Mouse (Mus musculus) G1E (cell line): ENCODE measurements around the gene Rabif.
"Not testable (repeated sequence)": the region's sequence is repeated elsewhere in the genome, so short reads cannot be mapped to it uniquely, and the experiment has no call there.

ENCODE experiments used
- CTCF ChIP-seq: IDR thresholded peaks from 2 replicates; pipeline ENCODE4 v1.5.1; 2012; ENCODE audit warnings: low read depth, low read length, inconsistent platforms, mixed read lengths
- GATA1 ChIP-seq: IDR thresholded peaks from 2 replicates; pipeline ENCODE4 v1.6.1; 2012; ENCODE audit warnings: borderline replicate concordance, low read length, inconsistent platforms, mixed read lengths
- GATA2 ChIP-seq: IDR thresholded peaks from 2 replicates; pipeline ENCODE4 v1.6.1; 2012; ENCODE audit warnings: low read depth, low read length, inconsistent platforms, borderline replicate concordance
- POLR2AphosphoS5 ChIP-seq: IDR thresholded peaks from 2 replicates; pipeline ENCODE4 v1.6.1; 2012; ENCODE audit warnings: low read depth, low read length, inconsistent platforms; ENCODE audit not compliant: insufficient replicate concordance
- TAL1 ChIP-seq: conservative IDR thresholded peaks from 2 replicates; pipeline ENCODE4 v1.6.1; 2012; ENCODE audit warnings: low read depth, low read length, inconsistent platforms, mixed read lengths

- TF ChIP-seq GATA1, CTCF, POLR2AphosphoS5, TAL1, GATA2: not testable (repeated sequence)
Measured at GRCm38 (mm10) chr1:134517841-134518240, 23.4 kb downstream of the Rabif start.
